Mouse (Mus musculus) megakaryocyte, adult 5-6 weeks (primary cell): ENCODE measurements at regions not wholly inside any gene's neighbourhood (a gene's known extent, or its start where the extent isn't known, plus 50 kb on each side); places are given as distances from the start of the nearest gene placed in this dataset.
A peak's percentile ranks its signal among the peaks of the same experiment; 100 is the strongest.

Experiments
- ATAC-seq: 2 replicates; pipeline ENCODE4 v1.8.0; 2016; ENCODE audit warnings: mild to moderate bottlenecking, inconsistent platforms; ENCODE audit not compliant: poor library complexity, severe bottlenecking

- ATAC-seq: no peak
Measured at GRCm38 (mm10) chr7:71414756-71415155, 63.5 kb upstream of the Gm10295 start.

- no peak for ATAC-seq
Measured at GRCm38 (mm10) chr7:71413121-71413520, 61.8 kb upstream of the Gm10295 start.

DNA sequence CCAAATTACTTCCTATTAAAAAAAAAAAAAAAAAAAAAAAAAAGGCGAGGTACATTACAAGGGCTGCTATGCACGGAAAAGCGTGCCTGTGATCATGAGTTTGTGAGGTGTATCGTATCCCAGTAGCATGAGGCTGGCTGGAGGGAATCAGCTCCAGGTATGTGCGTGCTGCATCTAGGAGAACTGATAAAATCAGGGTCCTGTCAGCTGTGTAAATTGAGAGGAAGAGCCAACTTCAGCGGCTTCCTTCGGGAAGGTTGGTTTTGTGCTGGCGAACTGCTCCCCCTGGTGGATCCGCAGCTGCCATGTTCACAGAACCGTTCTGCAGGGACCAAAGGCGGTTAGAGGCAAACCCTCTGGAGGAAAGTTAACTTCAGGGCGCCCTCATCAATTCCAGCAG is 60.8 kb upstream of the Gm10295 start:
- peak; percentile 90 for ATAC-seq

GRCm38 (mm10) chr7:71411293-71412011 is 60.2 kb upstream of the Gm10295 start:
- ATAC-seq: no peak

DNA sequence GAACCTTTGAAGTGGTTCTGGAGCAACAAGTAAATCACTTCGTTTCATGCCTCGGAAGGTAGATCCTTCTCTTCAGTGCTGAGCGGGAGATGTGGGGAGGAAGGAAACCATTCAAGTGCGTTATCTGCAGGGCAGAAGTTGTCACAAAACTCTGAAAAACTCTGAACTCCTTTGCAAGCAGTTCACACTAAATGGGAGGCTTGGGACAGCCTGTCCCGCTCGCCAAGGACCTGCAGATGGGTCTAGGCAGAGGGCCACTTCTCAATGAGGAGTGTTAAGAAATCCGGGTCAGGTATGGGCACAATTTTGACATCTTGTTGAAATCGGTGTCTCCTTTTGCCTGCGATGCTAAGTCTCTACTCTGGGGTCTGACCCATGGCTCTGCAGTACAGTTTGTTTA is 58.6 kb upstream of the Gm10295 start:
- no peak for ATAC-seq

GRCm38 (mm10) chr7:71409061-71409460 is 57.8 kb upstream of the Gm10295 start:
- ATAC-seq: no peak

DNA sequence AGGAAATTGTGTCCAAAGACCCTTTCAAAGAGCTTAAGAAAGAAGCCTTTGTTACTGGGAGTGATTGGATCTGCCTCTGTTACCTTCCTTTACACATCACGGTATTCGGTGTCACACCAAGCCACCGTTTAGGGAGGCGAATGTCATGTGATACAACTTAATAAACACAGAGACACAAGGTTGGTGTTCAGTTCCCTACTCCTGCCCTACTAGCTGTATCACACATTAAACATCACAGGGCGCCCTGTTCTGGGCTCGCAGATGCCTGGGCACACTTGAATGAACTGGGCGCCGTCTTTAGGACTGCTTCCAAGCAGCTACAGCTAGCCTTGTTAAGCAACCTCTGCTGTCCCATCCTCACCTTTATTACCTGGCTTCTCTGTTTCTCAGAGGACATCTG is 55.0 kb upstream of the Gm10295 start:
- no peak for ATAC-seq
